Mouse (Mus musculus): ENCODE measurements at regions not wholly inside any gene's neighbourhood (a gene's known extent, or its start where the extent isn't known, plus 50 kb on each side); places are given as distances from the start of the nearest gene placed in this dataset.
A peak's percentile ranks its signal among the peaks of the same experiment; 100 is the strongest.

- ATAC-seq (ENCODE audit: low FRiP score), result no peak
- no peak overlapping the region for H3K27ac ChIP-seq
- H3K27me3 ChIP-seq (ENCODE audit: control insufficient read depth, insufficient read depth, low read length), result no peaks in the 10 kb centered on the region
- no peaks in the 10 kb centered on the region for H3K36me3 ChIP-seq (replicated peaks; ENCODE audit: control insufficient read depth, insufficient read depth)
- no peak for DNase-seq (ENCODE audit: low spot score)
- no peaks in the 10 kb centered on the region for H3K4me1 ChIP-seq (replicated peaks; ENCODE audit: control insufficient read depth, insufficient read depth, low read length)
- H3K4me2 ChIP-seq (replicated peaks), result no peak overlapping the region
- no peak overlapping the region for H3K9ac ChIP-seq
- no peaks in the 10 kb centered on the region for H3K9me3 ChIP-seq (ENCODE audit: control insufficient read depth, low read length)
- H3K4me3 ChIP-seq (replicated peaks; ENCODE audit: low read length), result no peak overlapping the region
Measured at GRCm38 (mm10) chrX:129272135-129272534, 477.4 kb upstream of the Diaph2 start.

GRCm38 (mm10) chrX:129303987-129304386 lies 445.6 kb upstream of the Diaph2 start:
- 39% methylated on average over 5 of the region's 5 CpGs for WGBS
- Histone ChIP-seq H3K4me3 (replicated peaks; ENCODE audit: low read length) (no peak overlapping the region), H3K36me3 (replicated peaks; ENCODE audit: control insufficient read depth, insufficient read depth) (no peaks in the 10 kb centered on the region), H3K27me3 (ENCODE audit: control insufficient read depth, insufficient read depth, low read length) (no peaks in the 10 kb centered on the region), H3K4me2 (replicated peaks) (no peak overlapping the region), H3K4me1 (replicated peaks; ENCODE audit: control insufficient read depth, insufficient read depth, low read length) (no peaks in the 10 kb centered on the region), H3K9me3 (ENCODE audit: control insufficient read depth, low read length) (no peaks in the 10 kb centered on the region), H3K9ac (no peak overlapping the region), H3K27ac (no peak overlapping the region)
- DNase-seq (ENCODE audit: low spot score) (peak; percentile 80), ATAC-seq (ENCODE audit: low FRiP score) (no peak)

GRCm38 (mm10) chrX:129309380-129309779 lies 440.2 kb upstream of the Diaph2 start:
- Histone ChIP-seq H3K27ac (no peak overlapping the region), H3K9me3 (ENCODE audit: control insufficient read depth, low read length) (no peaks in the 10 kb centered on the region), H3K9ac (no peak overlapping the region), H3K4me2 (replicated peaks) (no peak overlapping the region), H3K4me3 (replicated peaks; ENCODE audit: low read length) (no peak overlapping the region), H3K27me3 (ENCODE audit: control insufficient read depth, insufficient read depth, low read length) (no peaks in the 10 kb centered on the region), H3K36me3 (replicated peaks; ENCODE audit: control insufficient read depth, insufficient read depth) (no peaks in the 10 kb centered on the region), H3K4me1 (replicated peaks; ENCODE audit: control insufficient read depth, insufficient read depth, low read length) (no peaks in the 10 kb centered on the region)
- no peak for DNase-seq (ENCODE audit: low spot score)
- ATAC-seq (ENCODE audit: low FRiP score), result no peak

GRCm38 (mm10) chrX:129329441-129329840 lies 420.1 kb upstream of the Diaph2 start:
- no peaks in the 10 kb centered on the region for H3K27me3 ChIP-seq (ENCODE audit: control insufficient read depth, insufficient read depth, low read length)
- H3K27ac ChIP-seq, result no peak overlapping the region
- no peaks in the 10 kb centered on the region for H3K4me1 ChIP-seq (replicated peaks; ENCODE audit: control insufficient read depth, insufficient read depth, low read length)
- 70% methylated on average over 1 of the region's 1 CpGs for WGBS
- H3K9me3 ChIP-seq (ENCODE audit: control insufficient read depth, low read length), result no peaks in the 10 kb centered on the region
- no peak for ATAC-seq (ENCODE audit: low FRiP score)
- no peak overlapping the region for H3K9ac ChIP-seq
- H3K4me3 ChIP-seq (replicated peaks; ENCODE audit: low read length), result no peak overlapping the region
- no peaks in the 10 kb centered on the region for H3K36me3 ChIP-seq (replicated peaks; ENCODE audit: control insufficient read depth, insufficient read depth)
- no peak overlapping the region for H3K4me2 ChIP-seq (replicated peaks)
- no peak for DNase-seq (ENCODE audit: low spot score)

GRCm38 (mm10) chrX:129332810-129333209 lies 416.7 kb upstream of the Diaph2 start:
- Histone ChIP-seq H3K36me3 (replicated peaks; ENCODE audit: control insufficient read depth, insufficient read depth) (no peaks in the 10 kb centered on the region), H3K4me1 (replicated peaks; ENCODE audit: control insufficient read depth, insufficient read depth, low read length) (no peaks in the 10 kb centered on the region), H3K9ac (no peak overlapping the region), H3K9me3 (ENCODE audit: control insufficient read depth, low read length) (no peaks in the 10 kb centered on the region), H3K27ac (no peak overlapping the region), H3K27me3 (ENCODE audit: control insufficient read depth, insufficient read depth, low read length) (no peaks in the 10 kb centered on the region), H3K4me2 (replicated peaks) (no peak overlapping the region), H3K4me3 (replicated peaks; ENCODE audit: low read length) (no peak overlapping the region)
- WGBS, result 77% methylated on average over 1 of the region's 1 CpGs
- no peak for DNase-seq (ENCODE audit: low spot score)
- ATAC-seq (ENCODE audit: low FRiP score), result no peak

All from hindbrain, embryonic 14.5 days (tissue).